Mouse (Mus musculus): ENCODE data around the gene Ctbs. TPM values are rescaled to one million over a fixed set of nuclear protein-coding genes. Genes with fewer than 3 reads are reported as not detected.

Gene Ctbs
- polyA plus RNA-seq, 1 experiment: not detected

GRCm38 (mm10) chr3:146450371-146450841 is 811 bp downstream of the Ctbs start:
- peak overlapping the region; percentile 81 for H3K4me3 ChIP-seq (ENCODE audit: insufficient read depth, low read depth, low read length)
- WGBS: under 1% methylated on average over 29 of the region's 29 CpGs
- H3K27ac ChIP-seq (ENCODE audit: insufficient read depth, low read depth, low read length): peak overlapping the region; percentile 72
- no peak for TF ChIP-seq CTCF (IDR thresholded peaks at IDR 0.05; ENCODE audit: insufficient read depth, low read depth, low read length)
- peak; percentile 86 for TF ChIP-seq POLR2A (IDR thresholded peaks at IDR 0.05; ENCODE audit: insufficient read depth, low read depth, low read length)
- 0 out of 2 replicates have a peak, but pooled peaks cover 2% of the 10 kb centered on the region for H3K4me1 ChIP-seq (ENCODE audit: control insufficient read depth, insufficient read depth, low read length)

- WGBS: 87% methylated on average over 5 of the region's 5 CpGs
- H3K4me1 ChIP-seq (ENCODE audit: control insufficient read depth, insufficient read depth, low read length): 0 out of 2 replicates have a peak, but pooled peaks cover 2% of the 10 kb centered on the region
These were observed 1.8 kb downstream of the Ctbs start for GRCm38 (mm10) chr3:146451375-146451774.

DNA sequence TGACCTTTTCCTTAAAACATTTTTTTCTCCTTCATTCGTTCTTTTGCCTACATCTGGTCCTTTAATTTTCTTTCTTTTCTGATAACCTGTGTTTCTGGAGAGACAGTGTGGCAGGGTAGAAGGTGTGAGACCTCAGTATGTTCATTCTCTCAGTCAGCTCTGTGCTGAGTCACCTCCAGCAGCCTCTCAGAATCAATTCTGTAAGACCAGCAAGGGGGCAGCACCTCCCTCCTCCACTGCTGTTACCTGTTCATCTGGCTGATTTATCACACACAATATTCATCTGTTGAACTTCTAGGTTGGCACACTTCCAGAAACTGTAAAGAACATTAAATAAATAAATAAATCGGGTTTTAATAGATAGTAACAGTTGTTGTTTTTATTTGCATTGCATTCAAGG is 13.3 kb downstream of the Ctbs start:
- TF ChIP-seq CTCF (IDR thresholded peaks at IDR 0.05; ENCODE audit: insufficient read depth, low read depth, low read length) (no peak), POLR2A (IDR thresholded peaks at IDR 0.05; ENCODE audit: insufficient read depth, low read depth, low read length) (no peak)
- 67% methylated on average over 2 of the region's 2 CpGs for WGBS
- no peak overlapping the region for H3K27ac ChIP-seq (ENCODE audit: insufficient read depth, low read depth, low read length)
- H3K4me3 ChIP-seq (ENCODE audit: insufficient read depth, low read depth, low read length): no peak overlapping the region
- H3K4me1 ChIP-seq (ENCODE audit: control insufficient read depth, insufficient read depth, low read length): no peaks in the 10 kb centered on the region

More at GRCm38 (mm10) chr3:146451375-146451774, 1.8 kb downstream of the Ctbs start:
- no peak overlapping the region for H3K4me3 ChIP-seq (ENCODE audit: insufficient read depth, low read depth, low read length)
- TF ChIP-seq POLR2A (IDR thresholded peaks at IDR 0.05; ENCODE audit: insufficient read depth, low read depth, low read length): no peak
- H3K27ac ChIP-seq (ENCODE audit: insufficient read depth, low read depth, low read length): no peak overlapping the region

- WGBS: 88% methylated on average over 2 of the region's 2 CpGs
- TF ChIP-seq CTCF (IDR thresholded peaks at IDR 0.05; ENCODE audit: insufficient read depth, low read depth, low read length) (no peak), POLR2A (IDR thresholded peaks at IDR 0.05; ENCODE audit: insufficient read depth, low read depth, low read length) (no peak)
- Histone ChIP-seq H3K27ac (ENCODE audit: insufficient read depth, low read depth, low read length) (no peak overlapping the region), H3K4me1 (ENCODE audit: control insufficient read depth, insufficient read depth, low read length) (no peaks in the 10 kb centered on the region), H3K4me3 (ENCODE audit: insufficient read depth, low read depth, low read length) (no peak overlapping the region)
These were observed 19.6 kb downstream of the Ctbs start for GRCm38 (mm10) chr3:146469226-146469625.

GRCm38 (mm10) chr3:146472657-146473056 is 23.1 kb downstream of the Ctbs start:
- TF ChIP-seq CTCF (IDR thresholded peaks at IDR 0.05; ENCODE audit: insufficient read depth, low read depth, low read length) (no peak), POLR2A (IDR thresholded peaks at IDR 0.05; ENCODE audit: insufficient read depth, low read depth, low read length) (no peak)
- Histone ChIP-seq H3K4me3 (ENCODE audit: insufficient read depth, low read depth, low read length) (no peak overlapping the region), H3K4me1 (ENCODE audit: control insufficient read depth, insufficient read depth, low read length) (no peaks in the 10 kb centered on the region), H3K27ac (ENCODE audit: insufficient read depth, low read depth, low read length) (no peak overlapping the region)
- WGBS: 72% methylated on average over 4 of the region's 4 CpGs

GRCm38 (mm10) chr3:146473741-146474140 is 24.1 kb downstream of the Ctbs start:
- Histone ChIP-seq H3K27ac (ENCODE audit: insufficient read depth, low read depth, low read length) (no peak overlapping the region), H3K4me1 (ENCODE audit: control insufficient read depth, insufficient read depth, low read length) (no peaks in the 10 kb centered on the region), H3K4me3 (ENCODE audit: insufficient read depth, low read depth, low read length) (no peak overlapping the region)
- no peak for TF ChIP-seq CTCF (IDR thresholded peaks at IDR 0.05; ENCODE audit: insufficient read depth, low read depth, low read length)
- no peak for TF ChIP-seq POLR2A (IDR thresholded peaks at IDR 0.05; ENCODE audit: insufficient read depth, low read depth, low read length)

DNA sequence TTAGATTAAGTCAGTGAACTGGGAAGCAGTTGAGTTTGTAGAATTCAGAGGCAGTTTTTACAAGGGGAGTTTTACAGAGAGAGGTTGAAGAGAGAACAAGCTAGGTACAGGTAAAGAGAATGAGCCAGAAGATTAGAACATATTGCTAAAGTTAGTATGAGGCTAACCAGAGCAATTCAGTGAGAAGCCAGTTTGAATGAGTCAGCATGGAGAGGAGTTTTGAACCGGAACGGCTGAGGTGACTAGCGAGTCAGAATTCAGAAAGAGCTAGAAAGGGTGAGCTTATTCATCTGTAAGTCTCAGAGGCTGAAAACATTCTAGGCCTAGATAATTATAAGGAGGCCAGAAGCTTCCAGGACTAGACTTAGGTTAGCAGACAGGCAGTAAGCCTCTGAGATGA is 24.8 kb downstream of the Ctbs start:
- H3K4me3 ChIP-seq (ENCODE audit: insufficient read depth, low read depth, low read length): no peak overlapping the region
- H3K4me1 ChIP-seq (ENCODE audit: control insufficient read depth, insufficient read depth, low read length): no peaks in the 10 kb centered on the region
- no peak for TF ChIP-seq CTCF (IDR thresholded peaks at IDR 0.05; ENCODE audit: insufficient read depth, low read depth, low read length)
- WGBS: 79% methylated on average over 3 of the region's 3 CpGs
- no peak overlapping the region for H3K27ac ChIP-seq (ENCODE audit: insufficient read depth, low read depth, low read length)

- H3K27ac ChIP-seq (ENCODE audit: insufficient read depth, low read depth, low read length): no peak overlapping the region
- H3K4me3 ChIP-seq (ENCODE audit: insufficient read depth, low read depth, low read length): no peak overlapping the region
- TF ChIP-seq POLR2A (IDR thresholded peaks at IDR 0.05; ENCODE audit: insufficient read depth, low read depth, low read length) (no peak), CTCF (IDR thresholded peaks at IDR 0.05; ENCODE audit: insufficient read depth, low read depth, low read length) (no peak)
- no peaks in the 10 kb centered on the region for H3K4me1 ChIP-seq (ENCODE audit: control insufficient read depth, insufficient read depth, low read length)
- WGBS: 65% methylated on average over 2 of the region's 2 CpGs
These were observed 32.4 kb downstream of the Ctbs start for GRCm38 (mm10) chr3:146482044-146482443.

DNA sequence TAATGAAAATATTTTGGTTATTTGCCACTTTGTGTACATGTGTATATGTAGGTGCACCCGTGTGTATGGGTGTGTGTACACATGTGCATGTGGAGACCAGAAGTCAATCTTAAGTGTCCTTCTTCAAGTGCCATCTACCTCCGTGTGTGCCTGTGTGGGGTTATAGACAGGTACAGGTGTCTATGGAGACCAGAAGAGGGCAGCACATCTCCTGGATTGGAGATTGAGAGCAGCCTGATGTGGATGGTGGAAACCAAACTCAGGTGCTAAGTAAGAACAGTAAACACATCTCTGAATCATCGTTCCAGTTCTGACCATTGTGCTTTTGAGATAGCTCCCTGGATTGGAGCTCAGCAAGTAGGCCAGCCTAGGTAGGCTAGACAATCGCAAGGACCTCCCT is 36.9 kb downstream of the Ctbs start:
- WGBS: 88% methylated on average over 4 of the region's 4 CpGs
- H3K27ac ChIP-seq (ENCODE audit: insufficient read depth, low read depth, low read length): no peak overlapping the region
- H3K4me1 ChIP-seq (ENCODE audit: control insufficient read depth, insufficient read depth, low read length): no peaks in the 10 kb centered on the region
- no peak overlapping the region for H3K4me3 ChIP-seq (ENCODE audit: insufficient read depth, low read depth, low read length)
- TF ChIP-seq POLR2A (IDR thresholded peaks at IDR 0.05; ENCODE audit: insufficient read depth, low read depth, low read length) (no peak), CTCF (IDR thresholded peaks at IDR 0.05; ENCODE audit: insufficient read depth, low read depth, low read length) (no peak)

DNA sequence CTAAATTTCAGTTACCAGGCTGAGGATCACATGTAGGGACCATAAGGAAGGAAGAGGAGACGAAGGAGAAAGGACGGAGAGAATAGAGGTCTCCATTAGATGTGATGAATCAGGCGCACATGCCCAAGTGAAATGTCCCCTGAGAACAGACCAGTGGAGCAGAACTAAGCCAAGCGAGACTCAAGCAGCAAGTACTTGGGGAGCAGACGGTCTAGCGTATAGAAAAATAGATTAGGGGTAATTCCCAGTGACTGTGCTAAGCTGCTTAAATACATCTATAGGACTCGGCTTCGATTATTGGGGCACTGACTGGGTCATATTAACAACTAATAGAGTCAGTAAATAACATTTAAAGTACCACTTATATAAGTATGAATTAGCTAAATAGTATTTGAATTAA is 45.3 kb downstream of the Ctbs start:
- 76% methylated on average over 8 of the region's 8 CpGs for WGBS
- Histone ChIP-seq H3K27ac (ENCODE audit: insufficient read depth, low read depth, low read length) (no peak overlapping the region), H3K4me3 (ENCODE audit: insufficient read depth, low read depth, low read length) (no peak overlapping the region), H3K4me1 (ENCODE audit: control insufficient read depth, insufficient read depth, low read length) (peaks cover under 1% of the 10 kb centered on the region)
- TF ChIP-seq POLR2A (IDR thresholded peaks at IDR 0.05; ENCODE audit: insufficient read depth, low read depth, low read length) (no peak), CTCF (IDR thresholded peaks at IDR 0.05; ENCODE audit: insufficient read depth, low read depth, low read length) (no peak)

Data from olfactory bulb, adult 2 months (tissue).